Mouse (Mus musculus): Measurements from ENCODE around the gene Cep104. TPM values are rescaled to one million over a fixed set of nuclear protein-coding genes. Genes with fewer than 3 reads are reported as not detected.

Cep104 gene
- polyA plus RNA-seq, 1 experiment from 2014 or later, result 8.7 TPM

DNA sequence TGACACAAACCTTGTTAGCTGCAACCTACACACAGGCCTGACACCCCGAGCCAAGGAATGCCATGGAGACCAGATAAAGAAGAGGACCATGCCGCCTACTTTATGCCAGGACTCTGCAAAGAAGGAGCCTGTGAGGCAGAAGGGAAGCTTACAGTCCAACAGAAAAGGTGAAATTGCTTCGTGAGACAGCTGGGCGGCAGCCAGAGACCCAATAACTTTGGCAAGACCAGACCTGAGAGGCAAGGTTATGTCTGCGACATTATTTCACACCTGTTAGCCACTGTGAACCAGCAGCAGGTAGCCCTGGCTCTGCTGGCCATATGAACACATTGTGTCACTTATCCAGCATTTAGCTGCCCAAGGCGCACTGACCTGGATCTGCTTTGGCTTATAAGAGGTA lies 29.3 kb upstream of the Cep104 start:
- Histone ChIP-seq H3K9me3 (replicated peaks; ENCODE audit: low read length) (no peaks in the 10 kb centered on the region), H3K9ac (ENCODE audit: low read depth, low read length) (no peak overlapping the region), H3K4me2 (ENCODE audit: low read length) (no peak overlapping the region), H3K27me3 (ENCODE audit: insufficient read depth, low read length) (no peaks in the 10 kb centered on the region), H3K4me3 (replicated peaks; ENCODE audit: low read depth, low read length) (no peak overlapping the region), H3K27ac (no peak overlapping the region), H3K36me3 (ENCODE audit: insufficient read depth, low read length) (no peaks in the 10 kb centered on the region), H3K4me1 (replicated peaks; ENCODE audit: insufficient read depth, low read length) (no peaks in the 10 kb centered on the region)
- no peak for ATAC-seq (replicated peaks; ENCODE audit: low FRiP score, low read depth)
- TF ChIP-seq CTCF (IDR thresholded peaks at IDR 0.05; ENCODE audit: low read depth), result no peak
- no peak for DNase-seq (ENCODE audit: low spot score)
- 66% methylated on average over 6 of the region's 6 CpGs for WGBS

DNA sequence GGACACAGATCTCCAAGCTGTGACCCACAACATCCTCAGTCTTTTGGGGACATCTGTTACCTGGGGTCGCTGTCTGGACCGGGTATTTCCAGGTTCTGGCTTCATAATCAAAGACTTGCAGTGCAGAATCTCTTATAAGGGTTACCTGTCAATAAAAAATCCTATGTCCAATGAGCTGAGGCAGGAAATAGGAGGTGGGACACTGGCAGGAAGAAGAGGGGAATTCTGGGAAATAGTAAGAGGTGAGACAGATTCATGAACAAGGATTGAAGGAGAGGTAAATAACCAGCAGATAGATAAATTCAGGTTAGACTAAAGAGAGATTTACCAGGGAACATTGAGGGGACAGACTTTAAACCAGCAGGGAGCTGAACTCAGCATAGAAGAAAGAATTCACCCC lies 24.6 kb upstream of the Cep104 start:
- TF ChIP-seq CTCF (IDR thresholded peaks at IDR 0.05; ENCODE audit: low read depth), result no peak
- H3K4me2 ChIP-seq (ENCODE audit: low read length), result no peak overlapping the region
- no peaks in the 10 kb centered on the region for H3K4me1 ChIP-seq (replicated peaks; ENCODE audit: insufficient read depth, low read length)
- no peak overlapping the region for H3K9ac ChIP-seq (ENCODE audit: low read depth, low read length)
- ATAC-seq (replicated peaks; ENCODE audit: low FRiP score, low read depth), result no peak
- no peak overlapping the region for H3K4me3 ChIP-seq (replicated peaks; ENCODE audit: low read depth, low read length)
- no peak overlapping the region for H3K27ac ChIP-seq
- no peak for DNase-seq (ENCODE audit: low spot score)
- no peaks in the 10 kb centered on the region for H3K9me3 ChIP-seq (replicated peaks; ENCODE audit: low read length)
- no peaks in the 10 kb centered on the region for H3K27me3 ChIP-seq (ENCODE audit: insufficient read depth, low read length)
- 68% methylated on average over 2 of the region's 2 CpGs for WGBS
- no peaks in the 10 kb centered on the region for H3K36me3 ChIP-seq (ENCODE audit: insufficient read depth, low read length)

DNA sequence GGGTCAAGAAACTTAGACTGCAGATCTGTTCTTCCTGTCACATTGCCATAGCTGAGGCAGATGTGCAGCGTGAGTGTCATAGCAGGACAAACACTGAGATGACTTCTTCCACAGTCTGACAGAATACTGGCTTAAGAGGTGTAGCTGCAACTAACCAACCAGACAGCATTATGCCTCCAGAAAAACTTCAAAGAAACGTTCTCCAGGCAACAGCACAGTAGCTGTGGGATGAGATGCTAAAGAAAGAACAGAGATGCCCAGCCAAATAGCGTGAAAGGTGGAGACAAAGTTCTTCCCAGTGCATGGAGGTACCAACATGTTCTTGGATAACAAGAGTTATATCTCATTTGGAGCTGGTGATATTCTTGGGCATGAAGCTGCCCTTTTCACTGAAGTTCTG lies 23.8 kb upstream of the Cep104 start:
- no peaks in the 10 kb centered on the region for H3K4me1 ChIP-seq (replicated peaks; ENCODE audit: insufficient read depth, low read length)
- TF ChIP-seq CTCF (IDR thresholded peaks at IDR 0.05; ENCODE audit: low read depth), result no peak
- no peaks in the 10 kb centered on the region for H3K9me3 ChIP-seq (replicated peaks; ENCODE audit: low read length)
- WGBS, result 64% methylated on average over 3 of the region's 3 CpGs
- no peak overlapping the region for H3K4me2 ChIP-seq (ENCODE audit: low read length)
- H3K27ac ChIP-seq, result no peak overlapping the region
- DNase-seq (ENCODE audit: low spot score), result no peak
- no peak overlapping the region for H3K9ac ChIP-seq (ENCODE audit: low read depth, low read length)
- no peak for ATAC-seq (replicated peaks; ENCODE audit: low FRiP score, low read depth)
- H3K4me3 ChIP-seq (replicated peaks; ENCODE audit: low read depth, low read length), result no peak overlapping the region
- H3K36me3 ChIP-seq (ENCODE audit: insufficient read depth, low read length), result no peaks in the 10 kb centered on the region
- H3K27me3 ChIP-seq (ENCODE audit: insufficient read depth, low read length), result no peaks in the 10 kb centered on the region

DNA sequence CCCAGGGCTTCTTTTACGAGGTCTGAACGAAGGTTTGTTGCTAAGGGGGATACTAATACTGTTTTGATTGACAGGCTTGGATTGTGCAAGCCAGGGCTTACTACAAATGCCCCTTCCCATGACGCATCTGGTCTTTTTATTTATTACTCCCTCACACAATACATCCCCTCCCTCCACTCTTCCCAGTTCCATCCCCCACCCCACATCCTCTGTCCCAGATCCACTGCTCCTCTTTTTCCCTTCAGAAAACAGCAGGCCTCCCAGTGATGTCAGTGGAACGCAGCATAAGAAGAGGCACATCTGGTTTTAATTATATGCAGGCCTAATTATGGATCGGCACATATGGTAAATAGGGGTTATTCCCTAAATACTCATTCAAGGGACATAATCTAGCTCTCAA lies 23.3 kb upstream of the Cep104 start:
- no peak for TF ChIP-seq CTCF (IDR thresholded peaks at IDR 0.05; ENCODE audit: low read depth)

DNA sequence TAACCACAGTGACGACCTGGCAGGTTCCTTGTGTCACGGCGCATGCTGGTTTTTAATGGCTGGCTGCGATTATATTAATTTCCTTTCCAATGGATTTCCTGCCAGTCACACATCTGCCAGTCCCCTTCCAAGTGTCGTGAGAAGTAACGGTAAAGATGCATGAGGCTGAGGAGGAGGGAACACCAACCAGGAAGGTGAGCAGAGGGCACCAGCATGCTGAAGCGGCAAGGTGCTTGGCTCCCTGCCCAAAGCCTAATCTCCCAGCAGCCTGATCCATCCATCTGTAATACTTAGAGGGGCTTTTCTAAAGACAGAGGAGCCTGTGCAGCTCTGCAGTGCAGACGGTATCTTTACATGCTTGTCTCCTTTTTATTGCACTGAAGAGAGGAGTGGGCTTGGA lies 19.3 kb upstream of the Cep104 start:
- no peak overlapping the region for H3K27ac ChIP-seq
- 0 out of 2 replicates have a peak, but pooled peaks cover 11% of the 10 kb centered on the region for H3K36me3 ChIP-seq (ENCODE audit: insufficient read depth, low read length)
- 77% methylated on average over 8 of the region's 8 CpGs for WGBS
- H3K4me1 ChIP-seq (replicated peaks; ENCODE audit: insufficient read depth, low read length), result no peaks in the 10 kb centered on the region; the same call in 1 of the 2 replicates
- H3K27me3 ChIP-seq (ENCODE audit: insufficient read depth, low read length), result no peaks in the 10 kb centered on the region
- no peak overlapping the region for H3K4me3 ChIP-seq (replicated peaks; ENCODE audit: low read depth, low read length)
- TF ChIP-seq CTCF (IDR thresholded peaks at IDR 0.05; ENCODE audit: low read depth), result no peak
- no peak overlapping the region for H3K4me2 ChIP-seq (ENCODE audit: low read length)
- DNase-seq (ENCODE audit: low spot score) (no peak), ATAC-seq (replicated peaks; ENCODE audit: low FRiP score, low read depth) (no peak)
- H3K9me3 ChIP-seq (replicated peaks; ENCODE audit: low read length), result no peaks in the 10 kb centered on the region
- no peak overlapping the region for H3K9ac ChIP-seq (ENCODE audit: low read depth, low read length)

More for the DNA sequence above, 23.3 kb upstream of the Cep104 start:
- Histone ChIP-seq H3K36me3 (ENCODE audit: insufficient read depth, low read length) (no peaks in the 10 kb centered on the region), H3K4me2 (ENCODE audit: low read length) (no peak overlapping the region), H3K4me1 (replicated peaks; ENCODE audit: insufficient read depth, low read length) (no peaks in the 10 kb centered on the region), H3K27ac (no peak overlapping the region), H3K27me3 (ENCODE audit: insufficient read depth, low read length) (no peaks in the 10 kb centered on the region), H3K4me3 (replicated peaks; ENCODE audit: low read depth, low read length) (no peak overlapping the region), H3K9me3 (replicated peaks; ENCODE audit: low read length) (no peaks in the 10 kb centered on the region), H3K9ac (ENCODE audit: low read depth, low read length) (no peak overlapping the region)
- WGBS, result 36% methylated on average over 5 of the region's 5 CpGs
- DNase-seq (ENCODE audit: low spot score) (no peak), ATAC-seq (replicated peaks; ENCODE audit: low FRiP score, low read depth) (no peak)

DNA sequence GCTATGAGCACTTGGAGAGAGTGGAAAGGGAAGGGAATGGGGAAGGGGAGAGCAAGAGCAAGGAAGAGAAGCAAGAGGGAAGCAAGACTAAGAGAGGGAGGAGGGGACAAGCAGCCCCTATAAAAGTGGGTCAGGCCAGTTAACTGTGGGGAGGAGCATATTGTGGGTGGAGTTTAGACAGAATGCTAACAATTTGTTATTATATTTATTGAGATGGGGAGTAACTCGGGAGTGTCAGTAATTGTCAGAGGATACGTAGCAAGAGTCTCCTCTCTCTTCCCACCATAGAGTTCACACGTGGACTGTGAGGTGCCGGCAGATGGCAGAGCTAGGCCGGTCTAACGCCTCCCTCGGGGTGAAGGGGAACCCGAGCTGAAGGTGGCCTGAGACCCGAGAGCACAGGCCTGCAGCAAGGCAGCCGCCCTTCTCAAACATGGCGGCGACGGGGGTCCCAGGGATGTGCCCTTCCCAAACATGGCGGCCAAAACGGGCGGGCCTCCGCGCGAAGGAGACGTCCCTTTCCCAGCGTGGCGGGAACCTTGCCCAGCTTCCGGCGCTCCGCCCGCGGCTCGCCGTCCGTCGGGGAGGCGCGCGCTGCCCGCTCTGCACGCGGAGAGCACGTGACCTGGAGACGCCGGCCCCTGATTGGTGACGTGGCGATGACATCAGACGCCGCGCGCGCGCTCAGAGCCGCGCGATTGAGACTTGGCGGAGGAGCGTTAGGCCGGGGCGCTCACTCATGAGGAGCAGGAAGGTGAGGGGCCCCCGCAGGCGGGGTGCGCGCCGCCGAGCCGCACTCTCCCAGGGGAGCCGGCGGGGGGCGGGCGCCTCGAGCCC lies 18.2 kb upstream of the Cep104 start, which contains the start of gene A430005L14Rik:
Gene A430005L14Rik (plus strand): TSS at position 669 of the 837 bp plus-strand sequence.
- H3K4me3 ChIP-seq (replicated peaks; ENCODE audit: low read depth, low read length), result peak within 1 kb of the TSS; percentile 55
- H3K4me1 ChIP-seq (replicated peaks; ENCODE audit: insufficient read depth, low read length), result no peaks in the 10 kb centered on the region; the same call in 1 of the 2 replicates
- H3K36me3 ChIP-seq (ENCODE audit: insufficient read depth, low read length), result peaks cover 21% of the 10 kb centered on the region; the same call in 1 of the 2 replicates
- DNase-seq (ENCODE audit: low spot score), result peak; percentile 97
- no peaks in the 10 kb centered on the region for H3K9me3 ChIP-seq (replicated peaks; ENCODE audit: low read length)
- TF ChIP-seq CTCF (IDR thresholded peaks at IDR 0.05; ENCODE audit: low read depth), result peak; percentile 39; the same call in 1 of the 2 replicates
- H3K27ac ChIP-seq, result peak within 1 kb of the TSS; percentile 93
- peak within 1 kb of the TSS; percentile 74 for H3K4me2 ChIP-seq (ENCODE audit: low read length)
- WGBS, result 1% methylated on average over 51 of the region's 67 CpGs
- no peaks in the 10 kb centered on the region for H3K27me3 ChIP-seq (ENCODE audit: insufficient read depth, low read length)
- peak within 1 kb of the TSS; percentile 84 for H3K9ac ChIP-seq (ENCODE audit: low read depth, low read length)
- peak; percentile 93 for ATAC-seq (replicated peaks; ENCODE audit: low FRiP score, low read depth)

All from kidney, postnatal 0 days (tissue).